Mouse (Mus musculus): ENCODE results near the gene Hectd3. TPM values are rescaled to one million over a fixed set of nuclear protein-coding genes. Genes with fewer than 3 reads are reported as not detected.

The Hectd3 gene
- total and polyA plus RNA-seq, 2 experiments from 2014 or later = 22.9 to 45.4 TPM

- no peak for TF ChIP-seq CTCF (IDR thresholded peaks at IDR 0.05; ENCODE audit: low read depth)
- no peaks in the 10 kb centered on the region for H3K27me3 ChIP-seq (ENCODE audit: insufficient read depth, low read length)
- H3K36me3 ChIP-seq (ENCODE audit: insufficient read depth) = no peaks in the 10 kb centered on the region
- no peak overlapping the region for H3K27ac ChIP-seq (ENCODE audit: low read depth, low read length)
- H3K9me3 ChIP-seq (ENCODE audit: low read length) = no peaks in the 10 kb centered on the region
- no peaks in the 10 kb centered on the region for H3K4me1 ChIP-seq (ENCODE audit: insufficient read depth)
- no peak overlapping the region for H3K9ac ChIP-seq
- WGBS = 53% methylated on average over 4 of the region's 4 CpGs
- H3K4me2 ChIP-seq (ENCODE audit: low read depth) = no peak overlapping the region
- ATAC-seq = no peak
- no peak for DNase-seq
- H3K4me3 ChIP-seq (ENCODE audit: low read depth, low read length) = no peak overlapping the region
Measured at GRCm38 (mm10) chr4:117014901-117015415, 19.8 kb downstream of the Hectd3 start.

DNA sequence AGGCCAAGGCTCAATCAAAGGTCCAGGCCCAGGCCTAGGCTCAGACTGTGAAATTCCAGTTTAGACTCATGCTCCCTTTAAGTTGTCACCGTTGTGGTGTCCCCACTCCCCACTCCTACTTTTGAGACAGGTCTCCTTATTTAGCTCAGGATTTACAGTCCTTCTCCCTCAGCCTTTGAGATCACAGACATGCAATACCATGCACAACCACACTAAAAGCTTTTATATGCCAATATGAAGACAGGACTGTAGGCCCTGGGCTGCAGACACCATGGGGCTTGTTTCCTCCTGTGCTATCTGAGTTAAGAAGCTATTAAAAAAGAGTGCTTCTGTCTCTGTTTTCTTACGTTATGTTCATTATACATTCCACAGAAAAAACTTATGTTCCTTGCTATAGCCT lies 22.6 kb downstream of the Hectd3 start:
- peak; percentile 39 for TF ChIP-seq CTCF (IDR thresholded peaks at IDR 0.05; ENCODE audit: low read depth)
- Histone ChIP-seq H3K4me3 (ENCODE audit: low read depth, low read length) (no peak overlapping the region), H3K36me3 (ENCODE audit: insufficient read depth) (peaks cover 9% of the 10 kb centered on the region), H3K4me2 (ENCODE audit: low read depth) (no peak overlapping the region), H3K4me1 (ENCODE audit: insufficient read depth) (no peaks in the 10 kb centered on the region), H3K9ac (no peak overlapping the region), H3K9me3 (ENCODE audit: low read length) (no peaks in the 10 kb centered on the region), H3K27ac (ENCODE audit: low read depth, low read length) (no peak overlapping the region), H3K27me3 (ENCODE audit: insufficient read depth, low read length) (no peaks in the 10 kb centered on the region)
- DNase-seq (no peak), ATAC-seq (no peak)
- WGBS = 92% methylated on average over 2 of the region's 2 CpGs

DNA sequence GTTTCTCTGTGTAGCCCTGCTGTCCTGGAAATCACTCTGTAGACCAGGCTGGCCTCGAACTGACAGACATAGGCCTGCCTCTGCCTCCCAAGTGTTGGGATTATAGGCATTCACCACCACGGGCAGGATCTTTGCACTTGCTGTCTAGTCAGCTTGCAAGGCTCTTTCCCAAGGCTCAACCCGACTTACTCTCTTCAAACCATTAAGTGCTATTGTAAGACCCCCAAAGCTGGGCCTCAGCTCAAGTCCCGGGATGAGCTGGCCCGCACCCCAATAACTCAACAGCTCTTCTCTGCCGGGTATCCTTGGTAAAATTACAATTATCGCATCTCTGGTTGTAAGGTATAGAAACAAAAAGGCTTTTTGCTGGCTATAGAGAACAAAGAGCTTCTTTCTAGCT lies 23.2 kb downstream of the Hectd3 start:
- H3K4me2 ChIP-seq (ENCODE audit: low read depth) = no peak overlapping the region
- no peak overlapping the region for H3K4me3 ChIP-seq (ENCODE audit: low read depth, low read length)
- WGBS = 78% methylated on average over 7 of the region's 7 CpGs
- no peak for TF ChIP-seq CTCF (IDR thresholded peaks at IDR 0.05; ENCODE audit: low read depth)
- peaks cover 12% of the 10 kb centered on the region for H3K36me3 ChIP-seq (ENCODE audit: insufficient read depth)
- ATAC-seq (no peak), DNase-seq (no peak)
- H3K4me1 ChIP-seq (ENCODE audit: insufficient read depth) = no peaks in the 10 kb centered on the region
- H3K9me3 ChIP-seq (ENCODE audit: low read length) = no peaks in the 10 kb centered on the region
- no peak overlapping the region for H3K9ac ChIP-seq
- no peak overlapping the region for H3K27ac ChIP-seq (ENCODE audit: low read depth, low read length)
- H3K27me3 ChIP-seq (ENCODE audit: insufficient read depth, low read length) = no peaks in the 10 kb centered on the region

- Histone ChIP-seq H3K27me3 (ENCODE audit: insufficient read depth, low read length) (no peaks in the 10 kb centered on the region), H3K9me3 (ENCODE audit: low read length) (no peaks in the 10 kb centered on the region), H3K27ac (ENCODE audit: low read depth, low read length) (peak within 1 kb of the TSS; percentile 54; the same call in 1 of the 2 replicates), H3K4me2 (ENCODE audit: low read depth) (peak within 1 kb of the TSS; percentile 63), H3K9ac (peak within 1 kb of the TSS; percentile 73), H3K4me3 (ENCODE audit: low read depth, low read length) (peak within 1 kb of the TSS; percentile 89), H3K4me1 (ENCODE audit: insufficient read depth) (no peaks in the 10 kb centered on the region), H3K36me3 (ENCODE audit: insufficient read depth) (peaks cover 16% of the 10 kb centered on the region)
- peak; percentile 48 for TF ChIP-seq CTCF (IDR thresholded peaks at IDR 0.05; ENCODE audit: low read depth)
- under 1% methylated on average over 61 of the region's 61 CpGs for WGBS
- ATAC-seq (peak; percentile 98), DNase-seq (peak; percentile 94)
Measured at GRCm38 (mm10) chr4:117019206-117020134, 24.4 kb downstream of the Hectd3 start, which contains the start of gene Eif2b3. TSS of gene Eif2b3 (plus strand) at chr4:117019402.

- ATAC-seq = no peak
- DNase-seq = no peak
- no peak overlapping the region for H3K9ac ChIP-seq
- H3K4me3 ChIP-seq (ENCODE audit: low read depth, low read length) = no peak overlapping the region
- no peak for TF ChIP-seq CTCF (IDR thresholded peaks at IDR 0.05; ENCODE audit: low read depth)
- H3K4me2 ChIP-seq (ENCODE audit: low read depth) = no peak overlapping the region
- peaks cover 18% of the 10 kb centered on the region for H3K36me3 ChIP-seq (ENCODE audit: insufficient read depth)
- no peaks in the 10 kb centered on the region for H3K9me3 ChIP-seq (ENCODE audit: low read length)
- no peaks in the 10 kb centered on the region for H3K27me3 ChIP-seq (ENCODE audit: insufficient read depth, low read length)
- no peaks in the 10 kb centered on the region for H3K4me1 ChIP-seq (ENCODE audit: insufficient read depth)
- WGBS = 96% methylated on average over 4 of the region's 4 CpGs
- H3K27ac ChIP-seq (ENCODE audit: low read depth, low read length) = no peak overlapping the region
Measured at GRCm38 (mm10) chr4:117023469-117023868, 28.4 kb downstream of the Hectd3 start.

- Histone ChIP-seq H3K27me3 (ENCODE audit: insufficient read depth, low read length) (no peaks in the 10 kb centered on the region), H3K4me3 (ENCODE audit: low read depth, low read length) (no peak overlapping the region), H3K4me1 (ENCODE audit: insufficient read depth) (no peaks in the 10 kb centered on the region), H3K27ac (ENCODE audit: low read depth, low read length) (no peak overlapping the region), H3K36me3 (ENCODE audit: insufficient read depth) (peaks cover 3% of the 10 kb centered on the region; the same call in 1 of the 2 replicates), H3K4me2 (ENCODE audit: low read depth) (no peak overlapping the region), H3K9me3 (ENCODE audit: low read length) (no peaks in the 10 kb centered on the region), H3K9ac (no peak overlapping the region)
- DNase-seq (no peak), ATAC-seq (no peak; the same call in 1 of the 2 replicates)
- peak; percentile 44; the same call in 1 of the 2 replicates for TF ChIP-seq CTCF (IDR thresholded peaks at IDR 0.05; ENCODE audit: low read depth)
- WGBS = 94% methylated on average over 1 of the region's 1 CpGs
Measured at GRCm38 (mm10) chr4:117031105-117031504, 36.0 kb downstream of the Hectd3 start.
